Mouse (Mus musculus) hindbrain, embryonic 15.5 days (tissue): ENCODE measurements around the gene Gm42420. TPM values are rescaled to one million over a fixed set of nuclear protein-coding genes. Genes with fewer than 3 reads are reported as not detected.

ENCODE experiments used
- ATAC-seq: fragments of 200-750 bp; cut with Nextera tagmentation; 2 replicates; pipeline ENCODE4 v1.8.0; 2017; ENCODE audit warnings: low read depth, moderate number of reproducible peaks, moderate TSS enrichment; ENCODE audit not compliant: low FRiP score
- H3K27ac ChIP-seq: fragments of 300-500 bp; sonication (generic); replicated peaks from 2 replicates; pipeline ENCODE4 v1.5.1; 2015; ENCODE audit warnings: mild to moderate bottlenecking, inconsistent platforms
- H3K27me3 ChIP-seq: fragments of 300-500 bp; sonication (generic); 2 replicates; pipeline ENCODE4 v1.6.1; 2015; ENCODE audit warnings: control low read depth, inconsistent platforms
- H3K36me3 ChIP-seq: fragments of 300-500 bp; sonication (generic); 2 replicates; pipeline ENCODE4 v1.6.1; 2015; ENCODE audit warnings: control low read depth, inconsistent platforms
- H3K4me1 ChIP-seq: fragments of 300-500 bp; sonication (generic); replicated peaks from 2 replicates; pipeline ENCODE4 v1.6.1; 2015; ENCODE audit warnings: control low read depth, inconsistent platforms
- H3K4me2 ChIP-seq: fragments of 300-500 bp; sonication (generic); 2 replicates; pipeline ENCODE4 v1.6.1; 2015; ENCODE audit warnings: moderate library complexity, mild to moderate bottlenecking, inconsistent platforms
- H3K4me3 ChIP-seq: fragments of 300-500 bp; sonication (generic); 2 replicates; pipeline ENCODE4 v1.5.1; 2015; ENCODE audit warnings: mild to moderate bottlenecking, inconsistent platforms
- H3K9ac ChIP-seq: fragments of 300-500 bp; sonication (generic); 2 replicates; pipeline ENCODE4 v1.6.1; 2015; ENCODE audit warnings: inconsistent platforms
- H3K9me3 ChIP-seq: fragments of 300-500 bp; sonication (generic); 2 replicates; pipeline ENCODE4 v1.6.1; 2016; ENCODE audit warnings: control low read depth, inconsistent platforms
- WGBS: fragments of 180-500 bp; shearing (Covaris S2); methylation state at CpG from one replicate; pipeline ENCODE4 v1.1.7; 2015; 5-methylcytosine and 5-hydroxymethylcytosine counted together
- polyA plus RNA-seq: library from polyadenylated mRNA; unstranded; fragments of >200 nt; fragmentation: Nextera tagmentation; extraction: Ambion mirVana; gene quantifications from 2 replicates; pipeline ENCODE4 v1.2.1, GENCODE M21; 2015

The Gm42420 gene
- polyA plus RNA-seq, 1 experiment from 2014 or later = 3.5 TPM

GRCm38 (mm10) chr6:39554888-39555647, 30.5 kb upstream of the Gm42420 start:
- H3K9me3 ChIP-seq = no peaks in the 10 kb centered on the region
- peak overlapping the region; percentile 21; the same call in 1 of the 2 replicates for H3K9ac ChIP-seq
- no peak for ATAC-seq
- 51% methylated on average over 12 of the region's 12 CpGs for WGBS
- H3K4me2 ChIP-seq = peak overlapping the region; percentile 71
- no peaks in the 10 kb centered on the region for H3K27me3 ChIP-seq
- H3K4me1 ChIP-seq = peaks cover 52% of the 10 kb centered on the region
- H3K4me3 ChIP-seq = peak overlapping the region; percentile 87
- no peaks in the 10 kb centered on the region for H3K36me3 ChIP-seq
- peak overlapping the region; percentile 47 for H3K27ac ChIP-seq

GRCm38 (mm10) chr6:39555648-39555945, 30.0 kb upstream of the Gm42420 start:
- H3K9me3 ChIP-seq = no peaks in the 10 kb centered on the region
- no peaks in the 10 kb centered on the region for H3K27me3 ChIP-seq
- no peaks in the 10 kb centered on the region for H3K36me3 ChIP-seq
- peak overlapping the region; percentile 87 for H3K4me3 ChIP-seq
- H3K4me1 ChIP-seq = peaks cover 52% of the 10 kb centered on the region
- H3K4me2 ChIP-seq = peak overlapping the region; percentile 71
- no peak for ATAC-seq
- H3K9ac ChIP-seq = peak overlapping the region; percentile 21; the same call in 1 of the 2 replicates
- WGBS = 48% methylated on average over 2 of the region's 2 CpGs
- H3K27ac ChIP-seq = peak overlapping the region; percentile 47

GRCm38 (mm10) chr6:39556900-39557659, 28.5 kb upstream of the Gm42420 start:
- H3K9me3 ChIP-seq = no peaks in the 10 kb centered on the region
- ATAC-seq = peak; percentile 76
- H3K9ac ChIP-seq = peak overlapping the region; percentile 87
- H3K4me2 ChIP-seq = peak overlapping the region; percentile 71
- H3K27me3 ChIP-seq = no peaks in the 10 kb centered on the region
- peak overlapping the region; percentile 87 for H3K4me3 ChIP-seq
- peak overlapping the region; percentile 91 for H3K27ac ChIP-seq
- under 1% methylated on average over 52 of the region's 54 CpGs for WGBS
- no peaks in the 10 kb centered on the region for H3K36me3 ChIP-seq
- H3K4me1 ChIP-seq = peaks cover 52% of the 10 kb centered on the region

- H3K4me1 ChIP-seq = peaks cover 52% of the 10 kb centered on the region
- H3K4me3 ChIP-seq = peak within 1 kb of the TSS; percentile 87
- under 1% methylated on average over 38 of the region's 50 CpGs for WGBS
- no peaks in the 10 kb centered on the region for H3K27me3 ChIP-seq
- peak within 1 kb of the TSS; percentile 91 for H3K27ac ChIP-seq
- H3K4me2 ChIP-seq = peak within 1 kb of the TSS; percentile 71
- H3K9ac ChIP-seq = peak within 1 kb of the TSS; percentile 87
- no peaks in the 10 kb centered on the region for H3K36me3 ChIP-seq
- no peaks in the 10 kb centered on the region for H3K9me3 ChIP-seq
- ATAC-seq = peak; percentile 95
Observed at GRCm38 (mm10) chr6:39557723-39558261, 27.8 kb upstream of the Gm42420 start, which contains the start of gene Dennd2a. Dennd2a (minus strand) TSS chr6:39557867.

- no peak overlapping the region for H3K9ac ChIP-seq
- no peak overlapping the region for H3K4me3 ChIP-seq
- H3K4me2 ChIP-seq = no peak overlapping the region
- no peak for ATAC-seq
- no peaks in the 10 kb centered on the region for H3K9me3 ChIP-seq
- H3K27ac ChIP-seq = peak overlapping the region; percentile 10; the same call in 1 of the 2 replicates
- peaks cover 49% of the 10 kb centered on the region for H3K4me1 ChIP-seq
- 41% methylated on average over 6 of the region's 6 CpGs for WGBS
- no peaks in the 10 kb centered on the region for H3K36me3 ChIP-seq
- no peaks in the 10 kb centered on the region for H3K27me3 ChIP-seq
Observed at GRCm38 (mm10) chr6:39559276-39559939, 26.1 kb upstream of the Gm42420 start.

- Histone ChIP-seq H3K4me2 (peak overlapping the region; percentile 40), H3K9me3 (no peaks in the 10 kb centered on the region), H3K27me3 (no peaks in the 10 kb centered on the region), H3K27ac (no peak overlapping the region), H3K9ac (no peak overlapping the region), H3K4me3 (no peak overlapping the region), H3K36me3 (no peaks in the 10 kb centered on the region), H3K4me1 (peaks cover 24% of the 10 kb centered on the region)
- peak; percentile 33; the same call in 1 of the 2 replicates for ATAC-seq
- 18% methylated on average over 23 of the region's 23 CpGs for WGBS
Observed at GRCm38 (mm10) chr6:39562166-39563015, 23.2 kb upstream of the Gm42420 start.

GRCm38 (mm10) chr6:39567528-39567927, 18.0 kb upstream of the Gm42420 start:
- 16% methylated on average over 5 of the region's 5 CpGs for WGBS
- Histone ChIP-seq H3K27me3 (no peaks in the 10 kb centered on the region), H3K9ac (no peak overlapping the region), H3K4me2 (no peak overlapping the region), H3K4me3 (no peak overlapping the region), H3K4me1 (no peaks in the 10 kb centered on the region), H3K27ac (no peak overlapping the region), H3K36me3 (no peaks in the 10 kb centered on the region), H3K9me3 (no peaks in the 10 kb centered on the region)
- ATAC-seq = no peak

- no peak for ATAC-seq
- H3K9me3 ChIP-seq = no peaks in the 10 kb centered on the region
- 76% methylated on average over 3 of the region's 3 CpGs for WGBS
Observed at GRCm38 (mm10) chr6:39570426-39570825, 15.1 kb upstream of the Gm42420 start.

GRCm38 (mm10) chr6:39573791-39574554, 11.6 kb upstream of the Gm42420 start, which contains the start of gene Adck2:
Adck2 (plus strand) TSS chr6:39573873.
- H3K4me1 ChIP-seq = peaks cover 17% of the 10 kb centered on the region
- H3K4me3 ChIP-seq = peak within 1 kb of the TSS; percentile 81
- peak; percentile 96 for ATAC-seq
- peak within 1 kb of the TSS; percentile 77 for H3K4me2 ChIP-seq
- peak within 1 kb of the TSS; percentile 89 for H3K9ac ChIP-seq
- H3K36me3 ChIP-seq = peaks cover 26% of the 10 kb centered on the region
- no peaks in the 10 kb centered on the region for H3K27me3 ChIP-seq
- under 1% methylated on average over 49 of the region's 49 CpGs for WGBS
- H3K9me3 ChIP-seq = no peaks in the 10 kb centered on the region
- peak within 1 kb of the TSS; percentile 96 for H3K27ac ChIP-seq

More at GRCm38 (mm10) chr6:39570426-39570825, 15.1 kb upstream of the Gm42420 start:
- Histone ChIP-seq H3K4me2 (no peak overlapping the region), H3K9ac (no peak overlapping the region), H3K27me3 (no peaks in the 10 kb centered on the region), H3K36me3 (no peaks in the 10 kb centered on the region), H3K4me3 (no peak overlapping the region), H3K27ac (no peak overlapping the region), H3K4me1 (peaks cover 16% of the 10 kb centered on the region)

GRCm38 (mm10) chr6:39574555-39574869, 11.0 kb upstream of the Gm42420 start:
- no peaks in the 10 kb centered on the region for H3K27me3 ChIP-seq
- peak overlapping the region; percentile 89 for H3K9ac ChIP-seq
- 18% methylated on average over 10 of the region's 10 CpGs for WGBS
- H3K4me3 ChIP-seq = peak overlapping the region; percentile 81
- ATAC-seq = no peak; the same call in 1 of the 2 replicates
- H3K4me1 ChIP-seq = peaks cover 17% of the 10 kb centered on the region
- peak overlapping the region; percentile 77 for H3K4me2 ChIP-seq
- H3K36me3 ChIP-seq = peaks cover 30% of the 10 kb centered on the region
- H3K9me3 ChIP-seq = no peaks in the 10 kb centered on the region
- peak overlapping the region; percentile 96 for H3K27ac ChIP-seq
